Mouse (Mus musculus): ENCODE results near the gene Emid1.

DNA sequence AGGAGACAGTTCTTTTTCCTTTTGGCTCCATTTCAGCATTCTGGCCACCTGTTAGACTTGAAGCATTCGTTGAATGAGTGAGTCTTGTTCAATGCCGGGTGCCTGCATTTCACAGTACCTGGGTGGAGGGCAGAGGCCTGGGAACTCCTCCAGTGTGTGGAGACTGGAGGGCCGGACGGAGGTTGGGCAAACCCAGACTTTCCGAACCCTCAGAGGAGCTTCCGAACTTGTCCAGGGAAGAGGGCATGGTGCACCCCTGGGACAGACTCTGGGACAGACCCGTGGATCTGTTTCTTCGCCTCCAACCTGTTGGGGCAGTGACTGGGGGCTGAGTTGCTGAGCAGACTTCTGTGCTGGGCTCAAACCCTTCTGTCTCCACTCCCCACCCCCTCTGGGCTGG, 95.0 kb downstream of the Emid1 start:
- TF ChIP-seq POLR2A (IDR thresholded peaks at IDR 0.05; ENCODE audit: borderline replicate concordance, insufficient read depth, low read length) (no peak), CTCF (IDR thresholded peaks at IDR 0.05; ENCODE audit: borderline replicate concordance, insufficient read depth, low read depth, low read length) (no peak)
